Mouse (Mus musculus): ENCODE results near the gene Hoxb5. TPM values are rescaled to one million over a fixed set of nuclear protein-coding genes. Genes with fewer than 3 reads are reported as not detected.

Hoxb5 gene
- polyA plus RNA-seq (2015; fragmentation: Nextera tagmentation; extraction: Ambion mirVana) = 0.09 TPM in 1 of 2 replicates, not detected in the other

DNA sequence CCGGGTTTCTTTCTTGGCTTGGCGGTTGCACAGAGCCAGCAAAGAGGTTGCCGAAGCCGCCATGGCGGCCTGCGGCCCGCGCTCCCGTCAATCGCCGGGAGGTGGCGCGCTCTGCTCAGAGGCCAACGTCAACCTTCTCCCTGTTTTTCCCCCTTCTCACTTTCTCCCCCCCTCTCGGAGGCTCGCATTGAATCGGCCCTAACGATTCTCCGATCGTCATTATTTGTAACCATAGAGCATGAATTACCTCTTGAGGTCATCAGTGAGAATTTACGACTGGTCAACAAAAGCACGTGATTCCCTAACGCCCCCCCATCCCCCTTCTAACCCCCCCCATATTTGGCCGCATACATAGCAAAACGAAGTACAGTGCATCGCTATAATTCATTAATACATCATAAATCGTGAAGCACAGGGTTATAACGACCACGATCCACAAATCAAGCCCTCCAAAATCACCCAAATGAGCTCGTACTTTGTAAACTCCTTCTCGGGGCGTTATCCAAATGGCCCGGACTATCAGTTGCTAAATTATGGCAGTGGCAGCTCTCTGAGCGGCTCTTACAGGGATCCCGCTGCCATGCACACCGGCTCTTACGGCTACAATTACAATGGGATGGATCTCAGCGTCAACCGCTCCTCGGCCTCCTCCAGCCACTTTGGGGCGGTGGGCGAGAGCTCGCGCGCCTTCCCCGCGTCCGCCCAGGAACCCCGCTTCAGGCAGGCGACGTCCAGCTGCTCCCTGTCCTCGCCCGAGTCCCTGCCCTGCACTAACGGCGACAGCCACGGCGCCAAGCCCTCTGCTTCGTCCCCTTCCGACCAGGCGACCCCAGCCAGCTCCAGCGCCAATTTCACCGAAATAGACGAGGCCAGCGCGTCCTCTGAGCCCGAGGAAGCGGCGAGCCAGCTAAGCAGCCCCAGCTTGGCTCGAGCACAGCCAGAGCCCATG lies at the start of gene Hoxb5:
TSS of gene Hoxb5 (plus strand) at position 186 of the 949 bp plus-strand sequence.
- Histone ChIP-seq H3K27ac (no peak within 1 kb of the TSS), H3K9me3 (replicated peaks) (no peaks in the 10 kb centered on the region), H3K9ac (no peak within 1 kb of the TSS), H3K4me3 (no peak within 1 kb of the TSS), H3K4me2 (no peak within 1 kb of the TSS), H3K27me3 (peaks cover 100% of the 10 kb centered on the region), H3K4me1 (peaks cover 7% of the 10 kb centered on the region; the same call in 1 of the 2 replicates), H3K36me3 (ENCODE audit: poor library complexity, severe bottlenecking) (no peaks in the 10 kb centered on the region)
- no peak for ATAC-seq
- 1% methylated on average over 69 of the region's 69 CpGs for WGBS

GRCm38 (mm10) chr11:96254221-96254620 lies 48.9 kb upstream of the Hoxb5 start:
- no peaks in the 10 kb centered on the region for H3K4me1 ChIP-seq
- H3K27ac ChIP-seq = no peak overlapping the region
- no peak overlapping the region for H3K9ac ChIP-seq
- H3K36me3 ChIP-seq (ENCODE audit: poor library complexity, severe bottlenecking) = no peaks in the 10 kb centered on the region
- H3K4me3 ChIP-seq = no peak overlapping the region
- no peak overlapping the region for H3K4me2 ChIP-seq
- peaks cover 100% of the 10 kb centered on the region for H3K27me3 ChIP-seq
- ATAC-seq = no peak
- WGBS = 2% methylated on average over 11 of the region's 11 CpGs
- peaks cover 7% of the 10 kb centered on the region for H3K9me3 ChIP-seq (replicated peaks)

GRCm38 (mm10) chr11:96255111-96255995 lies 47.8 kb upstream of the Hoxb5 start:
- H3K4me1 ChIP-seq = no peaks in the 10 kb centered on the region
- no peaks in the 10 kb centered on the region for H3K36me3 ChIP-seq (ENCODE audit: poor library complexity, severe bottlenecking)
- H3K9ac ChIP-seq = no peak overlapping the region
- 1% methylated on average over 39 of the region's 39 CpGs for WGBS
- no peak for ATAC-seq
- peaks cover under 1% of the 10 kb centered on the region; the same call in 1 of the 2 replicates for H3K9me3 ChIP-seq (replicated peaks)
- peaks cover 100% of the 10 kb centered on the region for H3K27me3 ChIP-seq
- no peak overlapping the region for H3K4me2 ChIP-seq
- H3K27ac ChIP-seq = no peak overlapping the region
- H3K4me3 ChIP-seq = no peak overlapping the region

GRCm38 (mm10) chr11:96255996-96256445 lies 47.1 kb upstream of the Hoxb5 start:
- under 1% methylated on average over 14 of the region's 14 CpGs for WGBS
- no peak for ATAC-seq
- Histone ChIP-seq H3K36me3 (ENCODE audit: poor library complexity, severe bottlenecking) (no peaks in the 10 kb centered on the region), H3K27me3 (peaks cover 100% of the 10 kb centered on the region), H3K4me3 (no peak overlapping the region), H3K9me3 (replicated peaks) (no peaks in the 10 kb centered on the region), H3K4me1 (no peaks in the 10 kb centered on the region), H3K9ac (no peak overlapping the region), H3K4me2 (no peak overlapping the region), H3K27ac (no peak overlapping the region)

DNA sequence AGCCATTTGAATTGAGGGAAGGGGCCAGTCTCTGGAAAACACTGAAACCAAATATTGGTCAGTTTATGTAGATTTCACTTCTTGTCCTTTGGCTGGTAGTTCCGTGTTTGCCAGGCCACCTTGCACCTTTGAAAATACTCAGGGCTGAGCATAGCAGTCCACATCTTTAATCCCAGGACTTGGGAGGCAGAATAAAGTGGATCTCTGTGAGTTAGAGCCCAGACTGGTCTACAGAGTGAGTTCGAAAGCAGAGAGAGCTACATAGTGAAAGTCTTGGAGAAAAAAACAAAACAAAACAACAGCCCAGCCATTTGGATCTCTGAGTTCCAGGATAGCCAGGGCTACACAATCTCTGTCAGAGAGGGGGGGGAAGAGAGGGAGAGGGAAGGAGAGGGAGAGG lies 46.0 kb upstream of the Hoxb5 start:
- no peaks in the 10 kb centered on the region for H3K9me3 ChIP-seq (replicated peaks)
- ATAC-seq = no peak
- H3K4me1 ChIP-seq = no peaks in the 10 kb centered on the region
- peaks cover 100% of the 10 kb centered on the region for H3K27me3 ChIP-seq
- H3K4me2 ChIP-seq = no peak overlapping the region
- H3K4me3 ChIP-seq = no peak overlapping the region
- no peak overlapping the region for H3K9ac ChIP-seq
- no peak overlapping the region for H3K27ac ChIP-seq
- no peaks in the 10 kb centered on the region for H3K36me3 ChIP-seq (ENCODE audit: poor library complexity, severe bottlenecking)
- 17% methylated on average over 2 of the region's 2 CpGs for WGBS

DNA sequence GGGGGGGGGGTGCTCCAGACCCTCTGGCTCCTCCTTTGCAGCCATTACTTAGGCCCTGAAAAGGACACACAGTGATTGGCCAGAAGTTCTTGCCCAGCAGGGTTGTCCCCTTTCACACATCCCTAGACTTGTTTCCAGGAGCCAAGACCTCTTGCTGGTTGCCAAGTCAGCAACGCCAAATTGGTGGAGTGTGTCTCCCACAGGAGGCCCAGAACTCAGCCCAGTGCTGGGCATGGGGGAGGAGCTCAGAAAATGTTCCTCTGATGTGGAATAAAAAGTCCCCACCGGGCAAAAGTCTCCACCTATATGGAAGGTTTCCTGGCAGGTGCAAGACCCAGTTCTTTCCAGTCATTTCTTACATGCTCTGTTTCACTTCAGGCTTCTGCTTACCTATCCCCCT lies 44.1 kb upstream of the Hoxb5 start:
- no peaks in the 10 kb centered on the region for H3K36me3 ChIP-seq (ENCODE audit: poor library complexity, severe bottlenecking)
- no peak overlapping the region for H3K4me3 ChIP-seq
- no peaks in the 10 kb centered on the region for H3K4me1 ChIP-seq
- WGBS = 0% methylated on average over 2 of the region's 2 CpGs
- H3K27me3 ChIP-seq = peaks cover 100% of the 10 kb centered on the region
- H3K9me3 ChIP-seq (replicated peaks) = no peaks in the 10 kb centered on the region
- ATAC-seq = no peak
- H3K4me2 ChIP-seq = no peak overlapping the region
- no peak overlapping the region for H3K27ac ChIP-seq
- H3K9ac ChIP-seq = no peak overlapping the region

DNA sequence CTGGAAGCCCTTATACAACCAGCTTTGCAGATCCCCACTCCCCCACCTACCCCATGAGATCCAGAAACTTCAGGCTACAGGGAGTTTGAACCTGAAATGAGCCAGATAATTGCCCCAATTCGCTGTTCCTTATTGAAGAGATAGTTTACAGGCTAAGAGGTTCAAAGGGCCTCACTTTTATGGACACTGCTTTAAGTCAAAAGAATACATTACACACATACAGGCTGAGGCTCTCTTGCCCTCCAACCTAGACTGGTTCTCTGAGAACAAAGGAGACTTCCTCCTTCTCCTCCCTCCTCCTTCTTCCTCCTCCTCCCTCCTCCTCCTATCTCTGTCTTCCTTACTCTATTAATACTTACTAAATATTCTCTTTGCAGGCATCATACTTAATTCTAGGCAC lies 43.6 kb upstream of the Hoxb5 start:
- Histone ChIP-seq H3K27ac (no peak overlapping the region), H3K4me3 (no peak overlapping the region), H3K4me2 (no peak overlapping the region), H3K9me3 (replicated peaks) (no peaks in the 10 kb centered on the region), H3K36me3 (ENCODE audit: poor library complexity, severe bottlenecking) (no peaks in the 10 kb centered on the region), H3K9ac (no peak overlapping the region), H3K27me3 (peaks cover 100% of the 10 kb centered on the region), H3K4me1 (no peaks in the 10 kb centered on the region)
- ATAC-seq = no peak
- 4% methylated on average over 1 of the region's 1 CpGs for WGBS

- Histone ChIP-seq H3K4me3 (no peak overlapping the region), H3K27ac (no peak overlapping the region), H3K4me2 (no peak overlapping the region), H3K9me3 (replicated peaks) (no peaks in the 10 kb centered on the region), H3K36me3 (ENCODE audit: poor library complexity, severe bottlenecking) (no peaks in the 10 kb centered on the region), H3K27me3 (peaks cover 100% of the 10 kb centered on the region), H3K9ac (no peak overlapping the region), H3K4me1 (no peaks in the 10 kb centered on the region)
- no peak for ATAC-seq
- 2% methylated on average over 23 of the region's 23 CpGs for WGBS
Measured at GRCm38 (mm10) chr11:96260310-96260970, 42.7 kb upstream of the Hoxb5 start.

DNA sequence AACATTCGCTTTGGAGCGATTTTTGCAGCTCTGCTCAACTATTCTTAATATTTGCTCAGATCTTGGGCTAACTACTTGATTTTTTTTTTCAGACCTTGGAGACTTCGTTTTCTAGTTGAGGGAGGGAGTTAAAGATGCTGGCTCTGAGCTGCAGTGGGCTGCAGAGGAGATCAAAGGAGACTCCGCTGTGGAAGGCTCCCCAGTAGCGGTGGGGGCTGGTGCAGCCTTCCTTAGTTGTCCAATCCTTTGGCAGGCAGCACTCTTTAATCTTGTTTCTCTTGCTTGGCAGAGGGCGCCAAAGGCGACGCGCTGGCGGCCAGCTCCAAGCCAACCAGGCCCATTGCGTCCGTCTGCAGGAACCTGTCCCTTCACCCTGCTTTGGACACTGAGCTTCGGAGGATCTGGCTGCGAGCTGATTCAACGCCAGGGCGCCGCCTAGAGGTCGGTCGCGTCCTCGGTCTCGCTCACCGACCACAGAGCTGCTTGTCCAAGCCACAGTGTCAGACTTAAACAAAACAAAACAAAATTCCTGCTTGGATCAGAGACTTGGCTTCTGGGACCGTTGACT lies 41.7 kb upstream of the Hoxb5 start:
- ATAC-seq = no peak
- Histone ChIP-seq H3K27me3 (peaks cover 100% of the 10 kb centered on the region), H3K4me2 (no peak overlapping the region), H3K4me1 (no peaks in the 10 kb centered on the region), H3K27ac (no peak overlapping the region), H3K36me3 (ENCODE audit: poor library complexity, severe bottlenecking) (no peaks in the 10 kb centered on the region), H3K4me3 (no peak overlapping the region), H3K9ac (no peak overlapping the region), H3K9me3 (replicated peaks) (no peaks in the 10 kb centered on the region)
- WGBS = 2% methylated on average over 24 of the region's 24 CpGs

- H3K27ac ChIP-seq = no peak overlapping the region
- no peak overlapping the region for H3K4me2 ChIP-seq
- no peak for ATAC-seq
- 9% methylated on average over 6 of the region's 6 CpGs for WGBS
- no peaks in the 10 kb centered on the region for H3K4me1 ChIP-seq
- no peak overlapping the region for H3K9ac ChIP-seq
- no peaks in the 10 kb centered on the region for H3K9me3 ChIP-seq (replicated peaks)
- H3K36me3 ChIP-seq (ENCODE audit: poor library complexity, severe bottlenecking) = no peaks in the 10 kb centered on the region
- peaks cover 100% of the 10 kb centered on the region for H3K27me3 ChIP-seq
- H3K4me3 ChIP-seq = no peak overlapping the region
Measured at GRCm38 (mm10) chr11:96262262-96262830, 40.8 kb upstream of the Hoxb5 start.

Data from forebrain, embryonic 13.5 days (tissue).